Mouse (Mus musculus) NIH3T3 (cell line): ENCODE measurements around the gene Ptms.
A peak's percentile ranks its signal among the peaks of the same experiment; 100 is the strongest.
"Not testable (repeated sequence)": the region's sequence is repeated elsewhere in the genome, so short reads cannot be mapped to it uniquely, and the experiment has no call there.

Experiments used
- DNase-seq: peaks from one replicate; pipeline ENCODE4 v3.0.0-alpha.2; 2012; ENCODE audit warnings: low read depth

The Ptms gene

GRCm38 (mm10) chr6:124904161-124904981 lies 15.5 kb downstream of the Ptms start:
- peak; percentile 92 for DNase-seq

- DNase-seq: peak; percentile 95
These were observed 16.2 kb downstream of the Ptms start for GRCm38 (mm10) chr6:124903580-124904151.

DNA sequence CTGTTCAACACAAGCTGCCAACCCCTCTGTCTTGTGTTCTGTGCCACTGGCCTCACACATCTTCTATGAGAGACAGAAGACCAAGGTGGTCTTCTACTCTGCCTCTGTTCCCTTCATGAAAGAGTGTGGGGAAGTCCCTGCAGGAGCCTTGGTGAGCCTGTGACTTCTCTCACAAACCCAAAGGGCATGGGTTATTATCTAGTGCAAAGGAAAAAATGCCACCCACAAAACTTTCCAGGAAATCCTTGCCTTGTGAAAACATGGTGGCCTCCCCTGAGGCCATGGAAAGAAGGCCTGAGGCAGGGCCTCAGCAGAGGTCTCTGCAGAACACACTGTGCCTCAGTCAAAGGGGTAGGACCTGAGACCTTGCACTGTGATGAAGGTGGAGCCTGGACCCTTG lies 18.1 kb downstream of the Ptms start:
- DNase-seq: no peak

DNA sequence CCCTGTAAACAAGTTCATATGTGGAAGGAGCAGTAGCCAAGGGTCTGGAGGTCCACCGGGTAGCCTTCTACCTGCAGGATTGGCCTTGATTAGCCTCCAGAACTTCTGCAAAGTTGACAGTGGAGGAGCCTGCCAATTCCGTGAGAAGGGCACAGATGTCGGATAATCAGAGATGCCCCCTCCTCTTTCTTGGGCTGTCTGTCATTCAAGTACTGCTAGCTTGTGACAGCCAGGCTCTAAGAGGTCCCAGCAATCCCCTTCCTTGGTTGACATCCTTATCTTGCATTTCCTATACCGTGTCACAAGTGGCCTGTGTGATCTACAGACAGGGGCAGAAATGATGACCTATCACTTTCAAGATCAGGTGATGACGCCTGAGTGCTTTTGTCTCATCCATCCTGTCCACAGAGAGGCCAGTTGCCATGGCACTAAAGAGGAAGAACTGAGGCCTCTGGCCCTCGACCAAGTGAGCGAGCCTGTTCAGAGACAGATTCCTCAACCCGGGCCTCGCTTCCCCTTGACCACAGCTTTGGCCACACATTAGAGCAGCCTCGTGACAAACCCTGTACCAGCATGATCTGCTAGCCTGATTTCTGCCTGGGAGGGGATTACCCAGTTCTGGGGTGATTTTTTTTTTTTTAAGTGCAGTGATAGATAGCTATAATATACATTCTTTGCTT lies 19.0 kb downstream of the Ptms start:
- DNase-seq: peak; percentile 36

GRCm38 (mm10) chr6:124900056-124900800 lies 19.7 kb downstream of the Ptms start:
- no peak for DNase-seq

GRCm38 (mm10) chr6:124898359-124898758 lies 21.5 kb downstream of the Ptms start:
- no peak for DNase-seq

DNA sequence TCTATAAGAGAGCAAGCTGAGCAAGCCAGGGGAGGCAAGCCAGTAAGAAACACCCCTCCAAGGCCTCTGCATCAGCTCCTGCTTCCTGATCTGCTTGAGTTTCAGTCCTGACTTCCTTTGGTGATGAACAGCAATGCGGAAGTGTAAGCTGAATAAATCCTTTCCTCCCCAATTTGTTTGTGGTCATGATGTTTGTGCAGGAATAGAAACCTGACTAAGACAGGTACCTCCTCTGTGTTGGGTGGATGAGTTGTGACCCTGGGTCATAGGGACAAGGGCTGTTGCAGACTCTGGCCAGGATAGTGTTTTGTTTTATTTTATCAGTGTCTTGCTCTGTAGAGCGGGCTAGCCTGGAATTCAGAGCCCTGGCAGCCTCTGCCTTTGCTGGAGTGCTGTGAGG lies 25.8 kb downstream of the Ptms start:
- DNase-seq: not testable (repeated sequence)

GRCm38 (mm10) chr6:124890997-124891396 lies 28.9 kb downstream of the Ptms start:
- DNase-seq: no peak

DNA sequence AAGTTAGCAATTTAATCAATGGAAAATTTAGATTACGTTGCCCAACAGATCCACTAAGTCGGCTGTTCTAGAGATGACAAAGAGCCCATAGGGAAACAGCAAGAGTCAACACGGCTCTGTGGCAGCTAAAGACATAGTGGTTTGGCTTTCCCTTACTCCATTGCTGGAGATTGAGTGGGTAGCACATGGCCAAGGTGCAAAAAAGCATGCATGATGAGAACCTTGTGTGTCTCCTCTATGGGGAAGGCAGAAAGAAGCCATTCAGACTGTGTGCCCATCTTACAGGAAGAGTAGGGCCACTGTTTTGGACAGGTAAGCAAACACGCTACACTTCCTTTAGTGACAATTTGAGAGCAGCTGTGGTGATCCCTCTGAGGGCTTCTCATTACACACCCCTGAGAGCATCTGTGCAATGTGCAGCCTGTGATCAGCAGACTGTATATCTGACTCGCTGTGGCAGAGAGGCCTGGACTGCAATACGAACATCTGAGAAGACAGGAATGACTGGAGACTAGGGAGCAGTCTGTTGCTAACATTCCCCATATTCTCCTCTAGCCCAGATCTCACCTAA lies 31.3 kb downstream of the Ptms start:
- DNase-seq: no peak

DNA sequence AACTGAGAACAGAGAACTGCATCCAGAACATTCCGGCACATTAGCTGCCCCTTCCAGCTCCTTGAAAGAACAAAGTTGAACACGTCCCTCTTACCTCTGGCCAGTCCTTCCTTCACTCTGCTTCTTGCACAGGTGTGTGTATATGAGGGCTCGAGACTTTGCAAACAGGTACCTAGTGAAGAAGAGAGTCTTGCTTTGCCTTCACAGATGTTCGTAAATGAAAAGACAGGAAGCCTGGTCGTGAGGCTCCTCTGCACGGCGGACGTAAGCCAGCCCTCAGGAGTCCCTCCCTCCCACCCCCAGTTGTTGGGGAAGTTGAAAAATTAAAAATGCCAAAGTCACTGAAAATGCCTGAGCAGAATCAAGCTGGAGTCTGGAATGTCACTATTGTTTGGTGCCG lies 31.9 kb downstream of the Ptms start, which contains the start of gene Cd4:
TSS of gene Cd4 (minus strand) at position 236 of the 400 bp plus-strand sequence.
- no peak for DNase-seq

DNA sequence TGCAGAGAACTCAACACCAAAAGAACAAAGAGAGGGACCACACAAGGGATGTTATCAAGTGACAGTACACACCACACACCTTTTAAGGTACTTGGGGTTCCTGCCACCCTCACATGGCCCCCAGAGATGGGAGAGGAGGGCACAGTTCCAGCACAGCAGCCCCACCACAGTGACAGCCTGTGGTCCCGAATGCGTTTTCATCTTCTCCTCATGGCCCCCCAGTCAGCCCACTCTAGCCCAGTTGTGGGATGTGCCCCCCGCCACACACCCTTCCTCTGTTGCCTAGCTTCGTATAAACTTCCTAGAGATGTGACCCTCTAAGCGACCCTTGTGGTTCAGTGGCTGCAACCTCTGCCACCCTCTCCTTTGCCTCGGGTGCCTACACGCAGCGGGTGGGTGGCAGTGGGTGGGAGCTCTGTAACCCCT lies 33.9 kb downstream of the Ptms start:
- DNase-seq: no peak

DNA sequence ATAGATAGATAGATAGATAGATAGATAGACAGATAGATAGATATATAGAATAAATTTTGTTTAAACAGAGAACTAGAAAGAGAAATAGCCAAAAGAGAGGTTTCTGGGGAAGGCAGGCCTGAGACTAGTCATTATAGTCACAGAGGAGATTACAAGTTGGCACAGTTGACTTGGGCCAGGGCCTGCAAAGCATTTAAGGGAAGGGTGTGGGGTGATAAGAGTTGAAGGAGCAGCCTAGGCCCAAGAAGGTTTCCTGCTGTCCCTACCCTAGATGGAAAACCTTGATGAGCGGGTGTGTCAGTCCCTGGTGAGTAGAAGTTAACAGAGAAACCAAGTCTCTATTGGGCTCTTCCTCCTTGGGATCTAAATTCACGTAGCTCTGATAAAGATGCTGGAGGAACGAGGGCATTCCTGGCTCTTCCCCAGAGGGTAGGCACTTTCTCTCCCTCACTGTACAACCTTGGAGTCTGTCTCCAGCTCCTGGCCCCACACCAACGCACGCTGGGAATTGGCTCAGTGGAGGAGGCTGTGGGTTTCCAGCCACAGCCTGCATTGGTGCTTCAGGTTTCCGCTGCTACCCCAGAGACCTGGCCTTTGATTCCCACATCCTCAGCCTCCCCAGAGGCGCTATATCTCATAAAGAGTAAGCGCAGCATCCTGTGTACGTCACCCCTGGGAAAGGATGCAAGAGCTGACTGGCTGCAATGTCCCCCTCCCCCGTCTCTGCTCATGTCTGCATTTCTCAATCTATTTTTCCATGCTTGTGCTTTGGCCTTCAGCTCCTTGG lies 35.0 kb downstream of the Ptms start:
- no peak for DNase-seq

DNA sequence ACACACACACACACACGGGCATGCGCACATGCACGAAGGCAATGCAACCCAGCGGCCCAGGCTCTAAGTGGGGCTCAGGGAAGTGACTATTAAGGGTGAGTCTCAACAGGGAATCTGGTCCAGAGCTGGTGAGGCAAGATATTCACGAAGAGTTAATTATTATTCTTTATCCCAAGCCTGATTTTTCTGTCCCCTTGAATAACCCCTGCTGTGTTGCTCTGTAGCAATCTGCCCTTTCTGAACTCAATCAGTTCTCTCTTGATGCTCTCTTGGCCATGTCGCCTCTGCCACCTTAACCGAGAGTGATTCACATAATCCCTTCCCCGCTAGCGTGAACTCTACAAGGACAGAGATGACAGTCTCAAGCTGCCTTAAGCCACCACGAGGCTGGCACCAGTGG lies 36.6 kb downstream of the Ptms start:
- no peak for DNase-seq

DNA sequence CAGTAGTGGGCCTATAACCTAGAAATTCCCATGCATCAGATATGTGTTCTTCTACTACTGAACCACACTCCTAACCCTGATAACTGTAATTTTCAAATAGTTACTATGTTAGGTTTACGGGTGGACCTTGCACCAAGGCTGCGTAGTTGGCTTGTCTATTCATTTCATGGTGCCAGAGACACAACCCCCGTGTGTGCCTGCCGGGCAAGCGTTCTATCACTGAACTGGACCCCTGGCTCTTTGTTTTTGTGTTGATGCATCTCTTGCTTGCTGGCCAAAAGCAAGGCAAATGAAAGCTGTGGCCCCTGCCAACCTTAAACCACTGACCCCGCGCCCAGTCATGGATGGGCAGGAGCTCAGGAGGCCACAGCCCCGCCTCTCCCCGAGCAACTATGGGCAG lies 38.1 kb downstream of the Ptms start:
- DNase-seq: no peak

DNA sequence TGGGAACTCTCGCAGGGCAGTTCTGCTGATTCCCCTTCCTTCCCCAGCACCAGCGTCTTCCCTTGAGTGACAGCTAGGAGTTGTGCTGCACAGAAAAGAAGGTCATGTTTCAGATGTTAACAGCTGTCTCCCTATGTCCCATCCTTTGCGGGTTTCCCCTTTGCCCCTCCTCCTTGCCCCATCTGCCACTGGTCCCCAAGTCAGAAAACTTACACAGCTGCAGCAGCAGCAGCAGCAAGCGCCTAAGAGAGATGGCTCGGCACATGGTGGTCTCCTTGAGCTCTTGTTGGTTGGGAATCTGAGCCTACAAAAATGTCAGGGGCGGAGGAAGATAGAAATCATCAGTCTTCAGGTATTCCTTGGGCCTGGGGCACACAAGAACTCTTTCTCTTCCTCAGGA lies 40.5 kb downstream of the Ptms start:
- DNase-seq: no peak

DNA sequence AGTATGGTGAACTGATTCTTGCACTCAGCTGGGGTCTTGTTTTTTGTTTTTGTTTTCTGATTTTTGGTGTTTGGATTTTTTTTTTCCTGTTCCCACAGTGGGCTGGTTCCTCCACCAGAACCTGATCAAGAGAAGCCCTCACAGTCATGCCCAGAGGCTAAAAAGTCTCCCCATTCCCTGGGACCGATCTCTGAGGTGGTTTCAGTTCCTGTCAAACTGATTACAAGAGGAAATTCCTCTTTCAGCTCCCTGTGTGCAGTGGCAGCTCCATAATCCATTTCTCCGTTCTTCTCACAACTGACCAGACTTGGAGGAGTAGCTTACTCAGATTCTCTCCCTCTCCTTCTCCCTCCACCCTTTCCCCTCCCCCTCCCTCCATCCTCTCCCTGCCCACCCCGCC lies 45.6 kb downstream of the Ptms start:
- DNase-seq: no peak

DNA sequence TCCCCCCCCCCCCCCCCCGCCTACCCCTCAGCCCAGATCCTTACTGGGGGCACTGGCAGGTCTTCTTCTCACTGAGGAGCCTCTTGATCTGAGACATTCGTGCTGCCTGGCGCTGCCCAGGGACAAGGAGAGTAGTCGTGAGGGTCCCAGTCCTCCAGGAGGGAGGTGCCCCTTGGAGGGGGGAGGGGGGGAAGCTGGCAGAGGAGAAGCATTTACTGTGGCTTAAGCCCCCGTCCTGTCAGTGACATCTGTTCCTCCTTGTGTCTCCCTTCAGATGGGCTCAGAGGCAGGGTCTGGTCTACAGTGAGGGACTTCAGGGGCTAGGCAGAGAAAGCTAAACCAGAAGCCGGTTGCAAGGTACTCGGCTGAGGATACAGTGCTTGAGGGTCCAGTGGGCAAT lies 53.3 kb downstream of the Ptms start:
- no peak for DNase-seq

GRCm38 (mm10) chr6:124865766-124866362 lies 54.0 kb downstream of the Ptms start:
- DNase-seq: no peak
